Comparison of ENCODE assay signal across 8 mouse cellular contexts in genomic region chrX:38438147-38438791, GRCm38 (mm10). TPM values are rescaled to one million over a fixed set of nuclear protein-coding genes. Genes with fewer than 3 reads are reported as not detected.
DNase-seq lines count a peak whose midpoint lies in the region; ATAC-seq lines count a peak whose summit lies in the region.

No protein-coding gene starts in this region.

- WGBS in liver, embryonic 13.5 days (ENCODE audit: insufficient replicate concordance), result 44% methylated on average over 7 of the region's 7 CpGs
- WGBS in neural tube, embryonic 12.5 days, result 60% methylated on average over 7 of the region's 7 CpGs
- WGBS in stomach, embryonic 16.5 days, result 50% methylated on average over 7 of the region's 7 CpGs

- no peak overlapping the region for H3K9ac ChIP-seq in liver, embryonic 13.5 days
- H3K9ac ChIP-seq in neural tube, embryonic 12.5 days, result no peak overlapping the region
- H3K9ac ChIP-seq in stomach, embryonic 16.5 days (ENCODE audit: low read length), result no peak overlapping the region

- H3K4me3 ChIP-seq in liver, embryonic 13.5 days (replicated peaks), result no peak overlapping the region
- no peak overlapping the region for H3K4me3 ChIP-seq in neural tube, embryonic 12.5 days
- no peak overlapping the region for H3K4me3 ChIP-seq in stomach, embryonic 16.5 days (replicated peaks; ENCODE audit: low read length)

- H3K27ac ChIP-seq in liver, embryonic 13.5 days, result no peak overlapping the region
- H3K27ac ChIP-seq in neural tube, embryonic 12.5 days, result no peak overlapping the region
- no peak overlapping the region for H3K27ac ChIP-seq in stomach, embryonic 16.5 days (ENCODE audit: low read length)

- H3K4me2 ChIP-seq in liver, embryonic 13.5 days, result no peak overlapping the region
- no peak overlapping the region for H3K4me2 ChIP-seq in neural tube, embryonic 12.5 days (replicated peaks)
- H3K4me2 ChIP-seq in stomach, embryonic 16.5 days (ENCODE audit: low read depth, low read length), result no peak overlapping the region

- no peaks in the 10 kb centered on the region for H3K27me3 ChIP-seq in liver, embryonic 13.5 days
- no peaks in the 10 kb centered on the region for H3K27me3 ChIP-seq in neural tube, embryonic 12.5 days (replicated peaks)
- no peaks in the 10 kb centered on the region for H3K27me3 ChIP-seq in stomach, embryonic 16.5 days (ENCODE audit: control insufficient read depth, insufficient read depth, low read length)

- peak; percentile 83 for ATAC-seq in common myeloid progenitor, adult 5-6 weeks (replicated peaks; ENCODE audit: low read depth, poor library complexity, severe bottlenecking)
- no peak for ATAC-seq in liver, embryonic 13.5 days (ENCODE audit: low read depth)
- 0 out of 2 replicates have a peak, but pooled peaks have one; percentile 61 for ATAC-seq in neural tube, embryonic 12.5 days (ENCODE audit: low FRiP score, low read depth)
- ATAC-seq in stomach, embryonic 16.5 days (ENCODE audit: insufficient read depth, low FRiP score), result peak; percentile 69; the same call in 1 of the 2 replicates

- H3K4me1 ChIP-seq in liver, embryonic 13.5 days (replicated peaks), result no peaks in the 10 kb centered on the region
- no peaks in the 10 kb centered on the region for H3K4me1 ChIP-seq in neural tube, embryonic 12.5 days
- H3K4me1 ChIP-seq in stomach, embryonic 16.5 days (ENCODE audit: control insufficient read depth, insufficient read depth, low read length), result no peaks in the 10 kb centered on the region

- H3K36me3 ChIP-seq in liver, embryonic 13.5 days, result no peaks in the 10 kb centered on the region
- H3K36me3 ChIP-seq in neural tube, embryonic 12.5 days, result no peaks in the 10 kb centered on the region; the same call in 1 of the 2 replicates
- H3K36me3 ChIP-seq in stomach, embryonic 16.5 days (ENCODE audit: control insufficient read depth, insufficient read depth, low read length), result no peaks in the 10 kb centered on the region

- DNase-seq in 416B (ENCODE audit: low read depth) (peak; percentile 73), adipocyte (ENCODE audit: low spot score) (peak; percentile 84)
- peak; percentile 70 for DNase-seq in gastrocnemius, postnatal 10 days
- peak; percentile 81 for DNase-seq in kidney, postnatal 10 days
- peak; percentile 24 for DNase-seq in liver, embryonic 13.5 days

- H3K9me3 ChIP-seq in liver, embryonic 13.5 days (replicated peaks), result no peaks in the 10 kb centered on the region
- H3K9me3 ChIP-seq in neural tube, embryonic 12.5 days, result no peaks in the 10 kb centered on the region
- no peaks in the 10 kb centered on the region for H3K9me3 ChIP-seq in stomach, embryonic 16.5 days (replicated peaks; ENCODE audit: control insufficient read depth, low read length)

RNA-seq across cellular contexts. Expression of gene Lamp2, which starts 18.0 kb away (rescaled TPM):
- 102 and 106 TPM in 2 replicates for total RNA-seq in common myeloid progenitor, adult 5-6 weeks (2017)
- total RNA-seq in gastrocnemius, postnatal 10 days (2021), result 10 to 100 TPM; 92.1 to 97.4 TPM
- 46.9 and 62.9 TPM in 2 replicates for polyA plus RNA-seq in liver, embryonic 13.5 days (2015; fragmentation: Nextera tagmentation; extraction: Ambion mirVana)
- 67.0 and 72.6 TPM in 2 replicates for polyA plus RNA-seq in neural tube, embryonic 12.5 days (2016; fragmentation: Nextera tagmentation; extraction: Ambion mirVana)
- polyA plus RNA-seq in stomach, embryonic 16.5 days (2015; fragmentation: Nextera tagmentation; extraction: Ambion mirVana), result 182 and 184 TPM in 2 replicates

Comparison
In these comparisons a context has a peak if more than half of its experiments do, and no peak if none do; other contexts are left out.
1. DNase-seq: peak in every context shown above with its lines; median percentile 84 in adipocyte; 81 in kidney, postnatal 10 days; 73 in 416B; 70 in gastrocnemius, postnatal 10 days; 24 in liver, embryonic 13.5 days.